Mouse (Mus musculus) erythroblast, embryonic 14.5 days (primary cell): ENCODE results near the gene Fbxl17. TPM values are rescaled to one million over a fixed set of nuclear protein-coding genes. Genes with fewer than 3 reads are reported as not detected.

Source experiments
- H3K27me3 ChIP-seq: 2 replicates; pipeline ENCODE4 v1.6.1; 2012; ENCODE audit warnings: inconsistent platforms; ENCODE audit not compliant: control insufficient read depth
- H3K36me3 ChIP-seq: 2 replicates; pipeline ENCODE4 v1.6.1; 2012; ENCODE audit warnings: mild to moderate bottlenecking, inconsistent platforms; ENCODE audit not compliant: control insufficient read depth
- H3K4me1 ChIP-seq: 2 replicates; pipeline ENCODE4 v1.6.1; 2012; ENCODE audit warnings: inconsistent platforms; ENCODE audit not compliant: control insufficient read depth
- H3K4me3 ChIP-seq: replicated peaks from 2 replicates; pipeline ENCODE3; 2012; ENCODE audit warnings: moderate library complexity, mild to moderate bottlenecking, inconsistent platforms
- H3K9me3 ChIP-seq: 2 replicates; pipeline ENCODE4 v1.6.1; 2012; ENCODE audit warnings: low read length, inconsistent platforms, mixed read lengths; ENCODE audit not compliant: control insufficient read depth
- GATA1 ChIP-seq: IDR thresholded peaks from 2 replicates; pipeline ENCODE4 v1.6.1; 2012; ENCODE audit warnings: low read length, inconsistent platforms, mixed read lengths
- TAL1 ChIP-seq: IDR thresholded peaks from 3 replicates; pipeline ENCODE4 v1.6.1; 2012; ENCODE audit warnings: low read length, inconsistent platforms, mixed read lengths
- polyA plus RNA-seq: library from polyadenylated mRNA; stranded (reverse); fragments of >175 nt; gene quantifications from 2 replicates; pipeline ENCODE4 v1.2.3, GENCODE M21; 2012

Gene Fbxl17
- polyA plus RNA-seq, 1 experiment = 0.48 TPM

DNA sequence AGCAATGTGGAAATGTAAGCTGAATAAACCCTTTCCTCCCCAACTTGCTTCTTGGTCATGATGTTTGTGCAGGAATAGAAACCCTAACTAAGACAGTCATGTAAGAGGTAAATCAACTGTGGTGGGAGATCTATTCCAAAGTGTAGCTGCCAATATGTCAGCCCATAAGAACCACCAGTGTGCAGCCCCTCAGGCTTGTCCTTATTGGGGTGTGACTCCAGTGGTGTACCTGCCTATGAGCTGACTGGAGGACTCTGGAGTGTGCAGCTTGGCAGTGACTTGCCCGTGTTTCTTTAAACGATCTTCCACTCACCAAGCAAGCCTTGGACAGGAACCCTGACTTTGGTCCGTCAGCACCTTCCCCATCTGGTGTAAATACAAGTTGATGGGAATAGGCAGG lies 188.2 kb downstream of the Fbxl17 start:
- peaks cover 18% of the 10 kb centered on the region for H3K36me3 ChIP-seq
- peaks cover 82% of the 10 kb centered on the region for H3K4me1 ChIP-seq
- peaks cover 7% of the 10 kb centered on the region for H3K9me3 ChIP-seq
- TF ChIP-seq GATA1 (no peak), TAL1 (no peak)
- H3K4me3 ChIP-seq = peak overlapping the region; percentile 40
- H3K27me3 ChIP-seq = no peaks in the 10 kb centered on the region

DNA sequence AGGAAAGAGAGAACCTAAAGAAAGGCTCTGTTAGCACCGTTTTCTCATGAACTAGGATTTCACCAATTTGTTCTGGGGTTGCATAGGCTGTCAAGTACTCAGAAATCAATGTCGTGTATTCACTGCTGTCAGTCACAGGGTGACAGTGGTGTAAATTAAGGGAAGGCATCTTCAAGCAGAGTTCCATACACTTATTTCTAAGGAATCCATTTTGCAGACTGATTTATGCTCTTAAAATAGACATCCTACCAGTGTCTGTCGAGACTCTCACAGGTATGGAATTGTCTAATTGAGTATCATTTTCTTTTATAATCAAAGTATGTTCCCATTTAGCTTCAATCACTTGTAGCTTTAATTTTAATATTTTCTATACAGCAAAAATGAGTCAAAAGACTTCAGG lies 189.8 kb downstream of the Fbxl17 start:
- H3K27me3 ChIP-seq = no peaks in the 10 kb centered on the region
- TF ChIP-seq GATA1 = no peak
- TF ChIP-seq TAL1 = no peak
- H3K4me1 ChIP-seq = peaks cover 68% of the 10 kb centered on the region
- H3K36me3 ChIP-seq = peaks cover 13% of the 10 kb centered on the region
- H3K4me3 ChIP-seq = no peak overlapping the region
- H3K9me3 ChIP-seq = peaks cover 7% of the 10 kb centered on the region

DNA sequence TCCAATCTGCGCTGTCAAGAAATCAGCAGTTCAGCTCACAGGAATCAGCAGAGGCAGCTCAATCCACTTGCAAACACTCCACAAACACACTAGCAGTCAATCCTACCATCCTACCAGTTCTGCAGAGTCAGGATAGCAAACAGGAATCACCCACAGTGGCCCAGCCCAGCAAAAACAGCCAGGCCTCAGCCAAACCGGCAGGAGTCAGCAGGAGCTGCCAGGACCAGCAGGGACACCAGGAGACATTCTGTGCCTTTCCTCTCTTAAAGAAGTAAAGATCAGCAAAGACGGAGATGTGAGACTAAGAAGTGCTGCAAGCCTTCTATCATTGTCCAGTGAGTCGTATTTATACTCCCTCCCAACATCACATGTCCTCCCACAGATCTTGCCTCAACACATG lies 196.0 kb downstream of the Fbxl17 start:
- Histone ChIP-seq H3K4me3 (no peak overlapping the region), H3K36me3 (no peaks in the 10 kb centered on the region), H3K4me1 (peaks cover 23% of the 10 kb centered on the region), H3K27me3 (no peaks in the 10 kb centered on the region), H3K9me3 (no peaks in the 10 kb centered on the region)
- no peak for TF ChIP-seq GATA1
- no peak for TF ChIP-seq TAL1

DNA sequence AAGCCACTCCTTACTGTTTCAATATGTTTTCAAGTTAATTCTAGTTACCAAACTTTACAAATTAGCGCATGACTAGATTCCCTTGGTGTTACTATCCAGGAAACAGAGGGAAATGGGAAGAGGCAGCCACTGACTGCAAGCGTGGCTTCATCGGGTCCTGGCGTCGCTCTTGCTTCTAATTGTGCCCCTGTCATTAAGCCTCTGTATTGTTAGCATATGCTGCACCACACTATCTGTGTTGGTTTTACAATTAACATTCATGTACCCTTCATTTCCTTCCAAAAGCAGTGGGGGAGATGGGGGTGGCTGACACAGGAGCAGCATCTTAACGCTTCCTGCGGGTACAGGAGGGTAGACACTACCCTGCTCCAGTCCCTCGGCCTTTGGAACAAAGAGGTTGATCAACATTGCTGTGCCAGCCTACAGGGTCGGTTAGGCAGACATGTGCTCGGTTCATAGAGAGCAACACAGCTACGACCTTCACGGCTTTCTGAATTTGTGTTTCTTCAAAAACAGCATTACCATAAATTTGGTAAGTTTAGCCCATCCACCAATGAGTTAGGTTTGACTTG lies 197.9 kb downstream of the Fbxl17 start:
- Histone ChIP-seq H3K4me3 (no peak overlapping the region), H3K9me3 (no peaks in the 10 kb centered on the region; the same call in 1 of the 2 replicates), H3K36me3 (no peaks in the 10 kb centered on the region), H3K27me3 (no peaks in the 10 kb centered on the region), H3K4me1 (peaks cover 17% of the 10 kb centered on the region)
- TF ChIP-seq TAL1 (no peak), GATA1 (no peak)

DNA sequence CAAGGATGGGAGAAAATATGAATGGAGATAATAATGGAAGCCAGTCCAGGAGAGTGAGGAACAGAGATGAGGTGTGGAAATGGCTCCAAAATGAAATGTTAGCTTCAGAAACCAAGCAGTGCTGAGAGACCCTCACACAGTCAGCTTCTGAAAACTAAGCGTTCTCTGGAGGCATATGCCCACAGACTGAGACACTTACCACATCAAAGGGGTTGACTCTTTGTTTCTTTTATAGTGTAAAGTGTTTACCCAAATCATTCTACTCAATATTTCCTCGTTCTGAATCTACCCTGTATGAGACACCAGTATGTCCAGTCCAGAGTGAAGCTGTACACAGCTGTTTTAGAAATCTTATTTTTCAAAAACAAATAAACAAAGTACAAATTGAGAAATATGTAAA lies 204.3 kb downstream of the Fbxl17 start:
- Histone ChIP-seq H3K4me1 (peaks cover 8% of the 10 kb centered on the region), H3K36me3 (no peaks in the 10 kb centered on the region), H3K27me3 (no peaks in the 10 kb centered on the region), H3K9me3 (no peaks in the 10 kb centered on the region; the same call in 1 of the 2 replicates), H3K4me3 (no peak overlapping the region)
- TF ChIP-seq TAL1 (no peak), GATA1 (no peak)

DNA sequence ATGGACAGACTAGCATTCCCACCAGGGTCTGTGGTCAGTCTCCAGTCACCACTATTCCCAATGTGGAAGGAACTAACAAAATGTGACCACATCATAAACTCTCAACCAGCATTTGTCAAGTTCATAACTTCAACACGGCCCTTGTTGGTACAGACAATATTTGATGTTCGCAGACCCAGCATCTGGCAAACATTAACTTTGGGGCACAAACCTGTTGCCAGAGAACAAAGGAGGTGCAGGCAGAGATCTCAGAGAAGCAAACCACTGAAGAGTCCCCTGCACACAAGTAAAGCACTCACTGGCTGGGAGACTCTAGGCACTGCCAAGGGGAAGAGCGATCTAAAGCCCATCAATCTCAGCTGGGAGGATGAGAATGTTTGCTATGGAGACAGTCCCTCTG lies 204.9 kb downstream of the Fbxl17 start:
- no peaks in the 10 kb centered on the region; the same call in 1 of the 2 replicates for H3K9me3 ChIP-seq
- TF ChIP-seq GATA1 (no peak), TAL1 (no peak)
- H3K4me1 ChIP-seq = peaks cover 7% of the 10 kb centered on the region
- H3K4me3 ChIP-seq = no peak overlapping the region
- no peaks in the 10 kb centered on the region for H3K27me3 ChIP-seq
- no peaks in the 10 kb centered on the region for H3K36me3 ChIP-seq

DNA sequence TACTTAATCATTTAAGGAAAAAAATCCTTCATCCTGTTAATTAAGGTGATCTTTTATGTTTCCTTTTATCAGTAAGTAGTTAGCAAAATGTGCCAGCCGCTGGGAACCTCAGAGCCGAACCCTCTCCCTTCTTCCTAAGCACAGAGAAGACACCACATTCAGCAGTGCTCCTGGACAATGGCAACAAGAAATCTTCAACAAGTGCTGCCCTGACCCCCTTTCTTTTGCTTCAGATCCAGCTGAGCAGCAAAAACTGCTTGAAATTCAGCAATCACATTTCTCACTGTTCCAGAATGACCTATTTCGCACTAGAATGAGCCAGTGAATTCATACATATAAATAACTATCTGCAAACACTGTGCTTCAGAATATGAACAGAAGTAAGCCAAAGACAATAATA lies 205.8 kb downstream of the Fbxl17 start:
- Histone ChIP-seq H3K27me3 (no peaks in the 10 kb centered on the region), H3K36me3 (no peaks in the 10 kb centered on the region), H3K4me3 (no peak overlapping the region), H3K4me1 (peaks cover 8% of the 10 kb centered on the region), H3K9me3 (no peaks in the 10 kb centered on the region; the same call in 1 of the 2 replicates)
- TF ChIP-seq TAL1 (no peak), GATA1 (no peak)

DNA sequence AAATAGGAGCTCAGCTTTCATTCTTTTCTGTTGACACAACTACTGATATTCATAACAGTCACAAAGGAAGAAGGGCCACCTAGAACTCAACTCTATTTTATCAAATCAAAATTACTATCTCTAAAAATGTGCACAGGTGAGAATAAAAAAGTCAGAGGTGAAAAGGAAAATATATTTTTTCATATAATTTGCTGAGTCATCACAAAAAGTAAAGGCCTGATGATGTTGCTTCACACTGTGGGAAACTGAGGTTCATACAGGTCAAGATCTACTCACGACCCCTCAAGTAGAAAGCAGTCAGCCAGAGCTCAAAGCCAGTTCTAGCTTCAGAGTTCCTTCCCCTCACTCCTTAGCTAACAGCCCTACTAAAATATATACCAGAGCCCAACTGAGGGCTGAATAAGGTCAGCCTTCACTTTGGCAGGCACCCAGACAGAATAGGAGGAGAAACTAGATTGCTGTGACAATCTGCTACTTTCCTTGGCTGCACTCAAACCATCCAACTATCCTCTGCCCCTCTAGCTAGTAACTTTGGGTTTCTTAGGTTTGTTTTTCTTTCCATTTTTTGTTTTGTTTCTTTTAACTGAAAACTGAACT lies 210.4 kb downstream of the Fbxl17 start:
- Histone ChIP-seq H3K4me3 (no peak overlapping the region), H3K4me1 (peaks cover 21% of the 10 kb centered on the region), H3K9me3 (no peaks in the 10 kb centered on the region), H3K36me3 (no peaks in the 10 kb centered on the region), H3K27me3 (no peaks in the 10 kb centered on the region)
- TF ChIP-seq TAL1 = no peak

DNA sequence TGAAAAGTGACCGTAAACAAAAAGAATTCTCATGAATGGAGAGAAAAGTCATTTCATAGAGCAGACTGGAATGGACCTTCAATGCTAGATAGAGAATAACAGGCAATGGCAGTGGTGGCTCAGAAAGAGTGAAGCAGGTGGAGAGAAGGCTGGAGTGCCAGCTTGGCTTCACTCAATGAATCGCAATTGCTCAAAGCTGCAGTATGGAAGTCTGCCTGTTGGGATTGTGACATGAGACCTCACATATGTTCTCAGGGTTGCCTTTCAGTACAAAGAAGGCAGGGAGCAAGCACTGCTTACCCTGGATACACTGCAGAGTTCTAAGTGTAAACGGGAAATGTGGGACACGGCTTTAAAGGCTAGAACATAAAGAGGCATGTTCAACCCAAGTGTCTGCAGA lies 211.0 kb downstream of the Fbxl17 start:
- no peak overlapping the region for H3K4me3 ChIP-seq
- no peaks in the 10 kb centered on the region for H3K36me3 ChIP-seq
- H3K9me3 ChIP-seq = no peaks in the 10 kb centered on the region
- TF ChIP-seq TAL1 (no peak), GATA1 (no peak)
- H3K27me3 ChIP-seq = no peaks in the 10 kb centered on the region
- peaks cover 26% of the 10 kb centered on the region for H3K4me1 ChIP-seq

DNA sequence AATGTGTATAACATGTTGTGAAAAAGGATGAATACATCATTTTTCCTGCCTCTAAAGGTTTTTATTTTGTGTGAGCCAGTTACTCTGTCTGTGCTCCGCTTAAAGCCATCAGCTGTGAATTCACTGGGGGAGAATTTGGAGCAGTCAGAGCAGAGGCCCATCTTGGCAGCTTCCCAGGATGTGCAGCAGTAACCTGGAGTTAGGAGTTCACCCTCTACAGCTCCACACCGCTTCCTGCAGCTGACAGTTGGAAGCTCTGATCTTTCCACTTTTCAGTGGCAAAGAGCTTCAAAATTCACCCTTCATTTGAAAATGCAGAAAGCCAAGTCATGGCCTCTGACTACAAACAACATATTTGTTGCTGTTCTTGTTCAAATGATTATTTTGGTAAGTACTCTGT lies 212.4 kb downstream of the Fbxl17 start:
- H3K9me3 ChIP-seq = no peaks in the 10 kb centered on the region
- no peaks in the 10 kb centered on the region for H3K36me3 ChIP-seq
- H3K4me3 ChIP-seq = no peak overlapping the region
- no peaks in the 10 kb centered on the region for H3K27me3 ChIP-seq
- peaks cover 27% of the 10 kb centered on the region for H3K4me1 ChIP-seq
- TF ChIP-seq TAL1 (no peak), GATA1 (no peak)
